Mouse (Mus musculus): Measurements from ENCODE around the gene Bcl10. TPM values are rescaled to one million over a fixed set of nuclear protein-coding genes. Genes with fewer than 3 reads are reported as not detected.
"Not testable (repeated sequence)": the region's sequence is repeated elsewhere in the genome, so short reads cannot be mapped to it uniquely, and the experiment has no call there.

Gene Bcl10
- polyA plus RNA-seq, 1 experiment from 2014 or later: 42.3 TPM

DNA sequence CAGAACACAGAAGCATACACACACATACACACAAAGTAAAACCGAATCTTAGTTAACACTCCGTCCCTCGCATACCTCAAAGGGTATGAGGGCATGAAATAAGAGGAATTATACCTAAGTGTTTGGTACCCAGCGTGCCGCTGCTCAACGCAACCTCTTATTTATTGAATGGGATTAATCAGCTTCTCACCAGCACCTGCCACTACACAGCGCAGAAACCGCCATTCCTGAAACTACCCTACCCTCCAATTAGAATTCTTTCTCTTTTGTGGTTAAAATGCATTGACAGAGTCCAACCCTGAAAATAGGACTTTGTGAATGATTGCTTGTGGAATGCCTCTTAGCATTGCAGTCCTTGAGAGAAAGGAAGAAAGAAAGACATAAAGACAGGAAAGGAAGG lies 19.1 kb upstream of the Bcl10 start:
- 85% methylated on average over 8 of the region's 8 CpGs for WGBS
- DNase-seq: no peak
- H3K4me3 ChIP-seq (replicated peaks; ENCODE audit: low read depth, low read length): no peak overlapping the region
- ATAC-seq (ENCODE audit: low FRiP score, low TSS enrichment): no peak
- no peak overlapping the region for H3K9ac ChIP-seq (replicated peaks; ENCODE audit: low read length)
- no peaks in the 10 kb centered on the region for H3K4me1 ChIP-seq (ENCODE audit: control insufficient read depth, insufficient read depth, low read length)
- H3K27ac ChIP-seq (replicated peaks; ENCODE audit: low read depth, low read length): no peak overlapping the region
- H3K36me3 ChIP-seq (ENCODE audit: control insufficient read depth, insufficient read depth, low read length): no peaks in the 10 kb centered on the region
- no peak overlapping the region for H3K4me2 ChIP-seq (ENCODE audit: low read length)
- no peaks in the 10 kb centered on the region for H3K9me3 ChIP-seq (ENCODE audit: control insufficient read depth, low read length)
- H3K27me3 ChIP-seq (ENCODE audit: control insufficient read depth, insufficient read depth, low read length): no peaks in the 10 kb centered on the region

DNA sequence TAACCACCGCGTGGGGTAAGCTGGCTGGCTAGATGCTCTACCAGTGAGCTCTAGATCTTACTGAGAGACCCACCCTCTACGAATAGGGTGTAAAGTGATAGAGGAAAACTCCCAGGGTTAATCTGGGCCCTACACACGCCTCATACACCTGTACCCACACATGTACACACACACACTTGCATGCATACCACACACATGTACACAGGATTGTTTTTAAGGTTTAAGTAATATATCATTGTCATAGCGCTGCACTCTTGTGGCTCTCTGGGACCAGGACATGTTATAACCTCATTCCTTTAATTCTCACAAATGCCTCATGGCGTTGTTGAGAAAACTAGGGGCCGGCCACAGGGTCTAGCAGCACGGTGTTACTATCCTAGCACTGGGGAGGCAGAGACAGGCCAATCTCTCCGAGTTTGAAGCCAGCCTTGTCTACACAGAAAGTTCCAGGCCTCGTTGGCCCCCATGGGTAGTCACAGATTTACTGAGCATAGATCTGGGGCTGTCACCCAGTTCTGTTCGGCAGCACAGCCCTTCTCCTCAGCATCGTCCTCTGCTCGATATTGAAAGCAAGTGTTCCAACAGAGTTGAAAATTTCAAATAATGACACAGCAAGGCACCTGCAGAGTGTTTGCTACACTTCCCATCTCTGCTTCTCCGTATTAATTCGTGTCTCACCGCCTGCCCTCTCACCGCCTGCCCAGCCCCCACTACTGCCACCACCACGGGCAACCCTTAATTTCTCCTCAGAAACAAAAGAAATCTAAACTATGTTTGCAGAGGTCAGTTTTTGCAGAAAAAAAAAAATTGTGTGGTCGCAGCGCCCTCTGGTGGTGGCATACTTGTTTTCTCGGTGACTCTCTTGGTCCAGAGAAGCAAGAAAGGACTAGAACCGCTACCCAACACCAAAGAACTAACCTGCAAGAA lies 17.5 kb upstream of the Bcl10 start:
- H3K27ac ChIP-seq (replicated peaks; ENCODE audit: low read depth, low read length): no peak overlapping the region
- no peak overlapping the region for H3K9ac ChIP-seq (replicated peaks; ENCODE audit: low read length)

DNA sequence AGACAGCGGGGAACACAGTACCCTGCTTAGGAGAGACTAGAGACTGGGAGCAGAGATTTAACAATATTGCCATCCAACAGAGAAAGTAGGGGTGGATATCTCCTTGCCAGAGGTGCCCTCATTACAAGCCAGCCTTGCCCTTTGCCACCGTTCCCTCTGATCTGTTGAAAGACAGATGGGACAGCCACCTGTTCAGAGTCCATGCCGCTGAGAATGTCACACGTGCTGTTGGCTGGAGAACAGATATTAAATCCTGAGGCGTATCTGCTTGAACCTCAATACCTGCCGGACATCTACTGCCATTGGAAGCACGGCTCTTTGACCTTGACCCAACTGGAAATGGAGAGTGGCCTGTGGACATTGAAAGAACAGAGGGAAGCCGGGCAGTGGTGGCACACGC lies 16.0 kb upstream of the Bcl10 start:
- DNase-seq (no peak), ATAC-seq (ENCODE audit: low FRiP score, low TSS enrichment) (no peak)
- Histone ChIP-seq H3K9me3 (ENCODE audit: control insufficient read depth, low read length) (no peaks in the 10 kb centered on the region), H3K9ac (replicated peaks; ENCODE audit: low read length) (no peak overlapping the region), H3K36me3 (ENCODE audit: control insufficient read depth, insufficient read depth, low read length) (no peaks in the 10 kb centered on the region), H3K4me3 (replicated peaks; ENCODE audit: low read depth, low read length) (no peak overlapping the region), H3K27ac (replicated peaks; ENCODE audit: low read depth, low read length) (no peak overlapping the region), H3K27me3 (ENCODE audit: control insufficient read depth, insufficient read depth, low read length) (no peaks in the 10 kb centered on the region), H3K4me1 (ENCODE audit: control insufficient read depth, insufficient read depth, low read length) (no peaks in the 10 kb centered on the region), H3K4me2 (ENCODE audit: low read length) (no peak overlapping the region)
- 91% methylated on average over 9 of the region's 9 CpGs for WGBS

More for the DNA sequence above, 17.5 kb upstream of the Bcl10 start:
- H3K27me3 ChIP-seq (ENCODE audit: control insufficient read depth, insufficient read depth, low read length): no peaks in the 10 kb centered on the region
- no peaks in the 10 kb centered on the region for H3K9me3 ChIP-seq (ENCODE audit: control insufficient read depth, low read length)
- no peaks in the 10 kb centered on the region for H3K4me1 ChIP-seq (ENCODE audit: control insufficient read depth, insufficient read depth, low read length)
- peak; percentile 53; the same call in 1 of the 2 replicates for ATAC-seq (ENCODE audit: low FRiP score, low TSS enrichment)
- 47% methylated on average over 22 of the region's 22 CpGs for WGBS
- DNase-seq: peak; percentile 91
- H3K4me3 ChIP-seq (replicated peaks; ENCODE audit: low read depth, low read length): no peak overlapping the region
- H3K36me3 ChIP-seq (ENCODE audit: control insufficient read depth, insufficient read depth, low read length): no peaks in the 10 kb centered on the region
- H3K4me2 ChIP-seq (ENCODE audit: low read length): peak overlapping the region; percentile 34

DNA sequence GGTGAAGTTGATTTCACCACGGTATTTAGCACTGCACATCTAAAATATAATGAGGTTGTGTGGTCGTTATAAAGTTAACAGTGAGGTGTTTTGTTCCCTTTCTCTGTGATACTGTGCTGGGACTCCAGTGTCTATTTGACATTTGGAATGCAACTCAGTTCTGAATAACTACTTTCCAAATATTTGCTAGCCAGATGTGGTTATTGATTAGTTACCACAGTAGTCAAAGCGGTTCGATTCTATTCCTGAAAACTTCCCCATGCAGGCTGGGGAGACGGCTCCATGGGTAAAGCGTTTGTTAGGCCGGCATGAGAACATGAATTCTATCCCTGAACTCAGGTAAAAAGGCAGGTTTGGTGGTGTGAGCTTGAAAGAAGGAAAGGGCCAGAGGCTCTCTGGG lies 10.1 kb upstream of the Bcl10 start:
- ATAC-seq (ENCODE audit: low FRiP score, low TSS enrichment): no peak
- H3K36me3 ChIP-seq (ENCODE audit: control insufficient read depth, insufficient read depth, low read length): no peaks in the 10 kb centered on the region
- 91% methylated on average over 7 of the region's 7 CpGs for WGBS
- H3K4me1 ChIP-seq (ENCODE audit: control insufficient read depth, insufficient read depth, low read length): no peaks in the 10 kb centered on the region
- no peaks in the 10 kb centered on the region for H3K9me3 ChIP-seq (ENCODE audit: control insufficient read depth, low read length)
- H3K27ac ChIP-seq (replicated peaks; ENCODE audit: low read depth, low read length): no peak overlapping the region
- no peak overlapping the region for H3K4me3 ChIP-seq (replicated peaks; ENCODE audit: low read depth, low read length)
- no peak overlapping the region for H3K9ac ChIP-seq (replicated peaks; ENCODE audit: low read length)
- DNase-seq: no peak
- H3K27me3 ChIP-seq (ENCODE audit: control insufficient read depth, insufficient read depth, low read length): no peaks in the 10 kb centered on the region
- H3K4me2 ChIP-seq (ENCODE audit: low read length): no peak overlapping the region

DNA sequence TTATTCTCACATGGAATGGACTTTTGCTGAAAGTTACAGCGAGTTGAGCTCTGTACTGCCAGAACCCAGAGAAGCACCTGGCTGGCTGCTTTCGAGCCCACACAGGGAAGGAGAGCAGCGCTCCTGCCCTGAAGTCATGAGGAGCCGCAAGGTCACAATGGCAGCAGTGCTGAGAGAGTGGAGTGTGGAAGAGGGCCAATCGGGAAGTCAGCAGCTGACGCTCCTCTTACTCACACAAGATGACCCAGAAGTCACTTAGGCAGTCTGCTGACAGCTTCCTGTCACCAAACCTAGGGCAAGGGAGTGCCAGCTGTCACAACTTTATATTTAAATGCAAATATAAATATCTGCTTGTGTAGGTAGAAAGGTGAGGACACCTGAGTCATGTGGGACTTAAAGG lies 9.3 kb upstream of the Bcl10 start:
- Histone ChIP-seq H3K4me1 (ENCODE audit: control insufficient read depth, insufficient read depth, low read length) (no peaks in the 10 kb centered on the region), H3K9me3 (ENCODE audit: control insufficient read depth, low read length) (no peaks in the 10 kb centered on the region), H3K4me3 (replicated peaks; ENCODE audit: low read depth, low read length) (no peak overlapping the region), H3K27me3 (ENCODE audit: control insufficient read depth, insufficient read depth, low read length) (no peaks in the 10 kb centered on the region), H3K36me3 (ENCODE audit: control insufficient read depth, insufficient read depth, low read length) (no peaks in the 10 kb centered on the region), H3K27ac (replicated peaks; ENCODE audit: low read depth, low read length) (no peak overlapping the region), H3K9ac (replicated peaks; ENCODE audit: low read length) (no peak overlapping the region), H3K4me2 (ENCODE audit: low read length) (no peak overlapping the region)
- DNase-seq: no peak
- ATAC-seq (ENCODE audit: low FRiP score, low TSS enrichment): no peak
- 82% methylated on average over 6 of the region's 6 CpGs for WGBS

DNA sequence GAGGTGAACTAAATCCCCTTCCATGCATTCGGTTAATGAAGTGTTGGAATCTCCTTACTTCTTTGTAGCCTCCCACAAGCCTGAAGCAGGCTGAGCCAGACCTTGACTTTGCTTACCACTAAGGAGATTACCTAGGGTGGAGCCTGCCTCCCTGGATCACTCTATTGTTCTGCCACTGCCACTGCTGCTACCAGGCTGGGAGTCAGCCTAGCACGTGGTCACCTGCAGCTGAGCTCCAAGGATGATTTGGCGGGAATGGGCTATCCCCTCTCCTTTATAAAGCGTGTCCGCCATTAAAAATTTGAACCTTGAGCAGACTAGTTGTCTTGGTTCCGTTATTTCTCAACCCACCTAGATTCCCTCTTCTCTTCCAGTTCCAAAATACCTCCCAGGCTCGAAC lies 8.7 kb upstream of the Bcl10 start:
- not testable (repeated sequence) for H3K36me3 ChIP-seq (ENCODE audit: control insufficient read depth, insufficient read depth, low read length); DNase-seq; H3K27ac ChIP-seq (replicated peaks; ENCODE audit: low read depth, low read length); H3K4me3 ChIP-seq (replicated peaks; ENCODE audit: low read depth, low read length); H3K27me3 ChIP-seq (ENCODE audit: control insufficient read depth, insufficient read depth, low read length); H3K4me1 ChIP-seq (ENCODE audit: control insufficient read depth, insufficient read depth, low read length); ATAC-seq (ENCODE audit: low FRiP score, low TSS enrichment); H3K4me2 ChIP-seq (ENCODE audit: low read length); H3K9me3 ChIP-seq (ENCODE audit: control insufficient read depth, low read length); H3K9ac ChIP-seq (replicated peaks; ENCODE audit: low read length)
- 68% methylated on average over 7 of the region's 7 CpGs for WGBS

DNA sequence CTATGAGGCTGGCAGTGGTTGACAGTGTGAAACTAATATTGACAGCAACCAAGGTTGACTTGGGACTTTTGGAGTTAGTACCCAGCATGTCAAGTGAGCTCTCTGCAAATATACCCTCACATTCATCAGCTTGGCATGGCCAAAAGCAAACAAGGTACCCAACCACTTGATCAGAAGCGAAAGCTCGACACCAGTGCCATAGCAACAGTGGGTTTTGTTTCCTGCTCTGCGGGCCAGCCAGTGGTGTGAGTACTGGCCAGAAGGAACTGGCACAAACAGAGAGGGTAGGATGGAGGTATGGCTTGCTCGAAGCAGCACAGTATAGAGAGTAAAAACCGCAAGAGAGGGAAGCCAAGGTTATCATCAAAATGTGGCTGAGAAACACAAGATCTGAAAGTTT lies 6.2 kb upstream of the Bcl10 start:
- Histone ChIP-seq H3K27ac (replicated peaks; ENCODE audit: low read depth, low read length) (no peak overlapping the region), H3K9ac (replicated peaks; ENCODE audit: low read length) (no peak overlapping the region), H3K36me3 (ENCODE audit: control insufficient read depth, insufficient read depth, low read length) (no peaks in the 10 kb centered on the region), H3K9me3 (ENCODE audit: control insufficient read depth, low read length) (no peaks in the 10 kb centered on the region), H3K4me2 (ENCODE audit: low read length) (no peak overlapping the region), H3K4me3 (replicated peaks; ENCODE audit: low read depth, low read length) (no peak overlapping the region), H3K4me1 (ENCODE audit: control insufficient read depth, insufficient read depth, low read length) (no peaks in the 10 kb centered on the region), H3K27me3 (ENCODE audit: control insufficient read depth, insufficient read depth, low read length) (no peaks in the 10 kb centered on the region)
- DNase-seq (no peak), ATAC-seq (ENCODE audit: low FRiP score, low TSS enrichment) (no peak)
- 88% methylated on average over 5 of the region's 5 CpGs for WGBS

DNA sequence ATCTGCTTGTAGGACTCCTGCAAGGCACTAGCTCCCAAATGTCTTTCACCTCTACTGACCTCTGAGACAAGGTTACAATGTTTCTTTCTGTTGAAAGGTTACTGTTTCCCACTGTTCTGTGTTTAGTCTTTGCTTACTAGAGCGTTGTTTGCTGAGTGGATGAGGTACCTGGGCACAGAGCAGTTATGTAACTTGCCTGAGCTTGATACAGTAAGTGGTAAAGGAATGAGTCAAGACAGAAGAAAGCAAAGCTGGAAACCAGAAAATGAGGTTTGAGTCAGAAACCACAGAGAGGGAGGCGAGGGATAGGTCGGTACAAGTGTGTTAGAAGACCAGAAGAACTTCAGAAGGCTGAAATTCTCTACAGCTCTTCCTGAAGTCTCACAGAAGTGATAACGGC lies 5.8 kb upstream of the Bcl10 start:
- ATAC-seq (ENCODE audit: low FRiP score, low TSS enrichment): no peak
- Histone ChIP-seq H3K27me3 (ENCODE audit: control insufficient read depth, insufficient read depth, low read length) (no peaks in the 10 kb centered on the region), H3K4me3 (replicated peaks; ENCODE audit: low read depth, low read length) (no peak overlapping the region), H3K27ac (replicated peaks; ENCODE audit: low read depth, low read length) (no peak overlapping the region), H3K36me3 (ENCODE audit: control insufficient read depth, insufficient read depth, low read length) (no peaks in the 10 kb centered on the region), H3K9me3 (ENCODE audit: control insufficient read depth, low read length) (no peaks in the 10 kb centered on the region), H3K4me2 (ENCODE audit: low read length) (no peak overlapping the region), H3K4me1 (ENCODE audit: control insufficient read depth, insufficient read depth, low read length) (no peaks in the 10 kb centered on the region), H3K9ac (replicated peaks; ENCODE audit: low read length) (no peak overlapping the region)
- DNase-seq: no peak
- 88% methylated on average over 4 of the region's 4 CpGs for whole genome bisulfite sequencing

DNA sequence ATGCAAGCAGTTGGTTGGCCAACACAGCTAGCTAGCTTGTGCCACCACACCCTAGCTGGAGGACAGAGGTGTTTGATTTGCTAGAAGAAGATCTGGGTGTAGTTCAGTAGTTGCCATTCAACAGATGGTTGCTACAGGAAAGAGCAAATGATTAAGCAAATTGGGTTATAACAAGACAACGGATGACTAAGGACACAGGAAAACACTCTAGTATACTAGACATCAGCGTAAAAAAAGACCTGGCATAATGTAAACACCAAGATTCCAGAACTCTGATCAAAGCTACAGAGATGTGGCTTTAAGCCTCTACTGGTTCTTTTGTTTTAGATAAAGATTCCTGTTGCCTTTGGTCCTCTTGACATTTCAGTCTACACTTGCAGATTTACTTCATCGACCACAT lies 367 bp downstream of the Bcl10 start:
- Histone ChIP-seq H3K4me3 (replicated peaks; ENCODE audit: low read depth, low read length) (no peak overlapping the region), H3K4me2 (ENCODE audit: low read length) (no peak overlapping the region), H3K27me3 (ENCODE audit: control insufficient read depth, insufficient read depth, low read length) (no peaks in the 10 kb centered on the region), H3K36me3 (ENCODE audit: control insufficient read depth, insufficient read depth, low read length) (0 out of 2 replicates have a peak, but pooled peaks cover 5% of the 10 kb centered on the region), H3K27ac (replicated peaks; ENCODE audit: low read depth, low read length) (no peak overlapping the region), H3K9me3 (ENCODE audit: control insufficient read depth, low read length) (no peaks in the 10 kb centered on the region), H3K9ac (replicated peaks; ENCODE audit: low read length) (no peak overlapping the region), H3K4me1 (ENCODE audit: control insufficient read depth, insufficient read depth, low read length) (peaks cover 14% of the 10 kb centered on the region)
- ATAC-seq (ENCODE audit: low FRiP score, low TSS enrichment) (no peak), DNase-seq (no peak)
- whole genome bisulfite sequencing: 73% methylated on average over 3 of the region's 3 CpGs

All from midbrain, embryonic 14.5 days (tissue).